Mouse (Mus musculus): ENCODE results near the gene Epb41l4b.

Gene Epb41l4b

DNA sequence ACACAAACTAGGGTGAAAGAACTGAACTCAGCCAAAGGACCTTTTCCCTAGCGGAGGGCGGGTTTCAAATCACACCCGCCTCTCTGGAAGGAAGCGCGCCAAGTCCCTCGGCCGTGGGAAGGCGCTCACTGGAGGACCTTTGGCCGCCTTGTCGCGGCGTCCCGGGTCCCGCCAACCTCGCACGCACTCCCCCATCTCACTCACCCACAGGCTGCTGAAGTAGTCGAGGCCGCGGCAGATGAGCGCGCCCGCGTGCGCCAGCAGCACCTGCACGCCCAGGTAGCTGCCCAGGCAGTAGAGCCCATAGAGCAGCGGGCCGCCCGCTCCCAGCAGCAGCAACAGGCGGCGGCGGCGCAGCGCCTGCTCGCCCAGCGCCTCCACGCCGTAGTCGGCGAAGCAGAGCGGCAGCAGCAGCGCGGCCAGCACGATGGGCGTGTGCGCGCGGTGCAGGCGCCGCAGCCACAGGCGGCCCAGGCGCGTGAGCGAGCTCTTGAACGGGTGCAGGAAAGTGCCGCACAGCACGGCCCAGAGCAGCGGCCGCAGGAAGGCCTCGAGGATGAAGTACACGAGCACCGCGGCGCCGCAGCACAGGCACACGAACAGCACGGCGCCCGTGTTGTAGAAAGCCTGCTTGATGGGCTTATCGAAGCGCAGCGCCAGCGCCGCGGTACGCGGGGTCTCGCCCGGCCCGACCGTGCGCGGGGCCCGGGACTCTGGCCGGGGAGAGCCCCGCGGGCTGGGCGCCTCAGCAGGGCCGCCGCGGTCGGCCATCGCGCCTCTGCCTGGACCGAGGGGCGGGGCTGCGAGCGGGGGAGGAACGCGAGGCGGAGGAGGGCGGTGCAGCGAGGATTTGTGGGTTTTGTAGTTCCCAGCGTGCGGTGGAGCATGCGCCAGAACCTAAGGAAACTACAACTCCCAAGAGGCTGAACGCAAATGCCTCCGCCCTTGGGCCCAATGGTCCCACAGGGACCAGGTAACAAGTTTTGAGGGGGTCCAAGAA lies 196.3 kb downstream of the Epb41l4b start, which contains the start of gene Tmem245:
Gene Tmem245 (minus strand): TSS at position 797 of the 1,000 bp plus-strand sequence.
- DNase-seq (ENCODE audit: low read depth, low spot score) = peak; percentile 75

DNA sequence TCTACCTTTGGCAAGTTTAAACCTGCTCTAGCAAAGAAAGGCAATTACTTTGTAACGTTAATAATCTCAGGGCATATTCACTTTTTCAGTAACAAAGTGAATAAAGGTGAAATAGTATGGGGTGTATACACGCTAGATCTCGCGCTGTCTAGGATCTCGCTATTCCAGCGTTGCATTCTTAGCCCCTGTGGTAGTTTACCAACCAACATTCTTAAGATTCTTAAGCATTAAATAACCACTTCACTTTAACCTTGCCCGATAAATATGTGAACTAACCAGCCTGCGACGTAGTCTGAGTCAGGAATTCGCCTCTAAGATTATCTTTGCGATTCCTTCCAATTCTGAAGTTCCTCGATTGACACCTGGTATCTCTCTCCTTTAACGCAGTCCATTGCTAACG lies 197.1 kb downstream of the Epb41l4b start:
- no peak for DNase-seq (ENCODE audit: low read depth, low spot score)

DNA sequence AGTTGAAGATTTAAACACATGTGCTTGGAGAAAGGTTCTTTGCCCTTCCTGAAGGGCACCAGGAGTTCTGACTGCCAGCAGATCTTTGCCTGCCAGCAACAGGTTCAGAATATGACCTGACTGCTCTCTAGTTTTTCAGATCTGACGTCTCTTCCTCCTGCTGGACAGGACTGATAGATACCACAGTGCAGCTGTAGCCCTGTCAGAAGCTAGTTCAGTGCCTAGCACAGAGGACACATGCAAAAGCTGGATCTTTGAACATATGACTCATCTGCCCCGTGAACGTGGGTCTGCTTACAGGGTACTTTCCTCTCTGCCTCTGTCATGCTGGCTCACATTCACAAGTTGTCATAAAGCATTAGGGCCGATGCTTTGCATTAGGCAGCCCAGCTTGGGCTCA lies 199.0 kb downstream of the Epb41l4b start:
- no peak for DNase-seq (ENCODE audit: low read depth, low spot score)

DNA sequence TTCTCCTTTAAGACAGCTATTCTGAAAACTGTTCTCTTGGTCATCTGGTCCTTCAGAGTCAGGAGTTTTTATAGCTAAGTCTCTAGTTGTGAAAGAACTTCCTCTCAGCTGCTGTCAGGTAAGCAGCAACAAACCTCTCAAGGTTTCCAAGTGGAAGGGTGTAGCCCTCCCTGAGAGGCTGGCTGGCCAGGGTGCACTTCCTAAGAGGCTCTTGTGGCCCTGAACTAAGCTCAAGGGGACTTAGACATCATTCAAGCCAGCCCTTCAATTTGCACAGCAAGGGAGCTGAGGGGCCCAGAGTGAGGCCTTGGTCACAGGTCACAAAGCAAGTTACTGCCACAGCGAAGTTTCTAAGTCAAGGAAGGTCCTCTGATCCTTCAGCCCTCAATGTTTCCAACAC lies 200.0 kb downstream of the Epb41l4b start:
- no peak for DNase-seq (ENCODE audit: low read depth, low spot score)

DNA sequence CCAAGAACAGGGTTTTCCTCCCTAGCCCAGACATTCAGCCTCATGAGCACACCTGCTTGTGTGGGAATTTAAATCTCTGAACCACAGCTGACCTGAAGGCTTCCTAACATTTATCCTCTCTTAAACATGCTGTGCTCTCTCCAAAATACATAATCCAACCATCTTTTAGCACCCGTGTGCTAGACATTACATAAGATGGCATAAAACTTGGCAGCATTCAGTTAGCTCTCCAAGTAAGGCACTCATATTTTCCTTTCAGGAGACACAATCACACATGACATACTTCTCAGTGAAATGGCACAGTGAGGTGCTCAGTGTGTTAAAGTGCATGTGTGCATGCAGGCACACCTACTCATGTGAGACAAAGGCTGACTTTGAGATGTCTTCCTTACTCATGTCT lies 200.7 kb downstream of the Epb41l4b start:
- DNase-seq (ENCODE audit: low read depth, low spot score) = no peak
